Mouse (Mus musculus): ENCODE results near the gene Zfp839. TPM values are rescaled to one million over a fixed set of nuclear protein-coding genes. Genes with fewer than 3 reads are reported as not detected.

Gene Zfp839
- polyA plus RNA-seq (2014; fragmentation: Illumina TruSeq; extraction: RNeasy Lipid Tissue Mini Kit (QIAGEN cat#74804); ENCODE audit: low read depth, low replicate concordance), result 7.1 TPM

GRCm38 (mm10) chr12:110850010-110850928 lies at the start of gene Zfp839:
Gene Zfp839, plus strand, starts transcription at chr12:110850253.

GRCm38 (mm10) chr12:110840348-110841198 lies 9.5 kb upstream of the Zfp839 start, which contains the start of gene Mok:
Gene Mok, minus strand, starts transcription at chr12:110840939.

GRCm38 (mm10) chr12:110889036-110890020 lies 39.3 kb downstream of the Zfp839 start, which contains the start of the genes Cinp and Tecpr2:
Gene Cinp, minus strand, starts transcription at chr12:110889145.
Gene Tecpr2, plus strand, starts transcription at chr12:110889264.

Other genes with a start within 250 kb of the Zfp839 start
- gene Dync1h1, start 248.8 kb upstream of the Zfp839 start, polyA plus RNA-seq (2014; fragmentation: Illumina TruSeq; extraction: RNeasy Lipid Tissue Mini Kit (QIAGEN cat#74804); ENCODE audit: low read depth, low replicate concordance), result 12.2 TPM
- not detected for gene 1700001K19Rik, start 167.6 kb upstream of the Zfp839 start, polyA plus RNA-seq (2014; fragmentation: Illumina TruSeq; extraction: RNeasy Lipid Tissue Mini Kit (QIAGEN cat#74804); ENCODE audit: low read depth, low replicate concordance)
- 850 TPM for gene Hsp90aa1, start 147.5 kb upstream of the Zfp839 start, polyA plus RNA-seq (2014; fragmentation: Illumina TruSeq; extraction: RNeasy Lipid Tissue Mini Kit (QIAGEN cat#74804); ENCODE audit: low read depth, low replicate concordance)
- 44.8 TPM for gene Wdr20, start 112.3 kb upstream of the Zfp839 start, polyA plus RNA-seq (2014; fragmentation: Illumina TruSeq; extraction: RNeasy Lipid Tissue Mini Kit (QIAGEN cat#74804); ENCODE audit: low read depth, low replicate concordance)
- not detected for gene Mok, start 9.3 kb upstream of the Zfp839 start, polyA plus RNA-seq (2014; fragmentation: Illumina TruSeq; extraction: RNeasy Lipid Tissue Mini Kit (QIAGEN cat#74804); ENCODE audit: low read depth, low replicate concordance)
- gene Cinp, start 38.9 kb downstream of the Zfp839 start, polyA plus RNA-seq (2014; fragmentation: Illumina TruSeq; extraction: RNeasy Lipid Tissue Mini Kit (QIAGEN cat#74804); ENCODE audit: low read depth, low replicate concordance), result 28.0 TPM
- gene Tecpr2, start 39.0 kb downstream of the Zfp839 start, polyA plus RNA-seq (2014; fragmentation: Illumina TruSeq; extraction: RNeasy Lipid Tissue Mini Kit (QIAGEN cat#74804); ENCODE audit: low read depth, low replicate concordance), result 3.6 TPM
- 0.22 TPM for gene Ankrd9, start 128.8 kb downstream of the Zfp839 start, polyA plus RNA-seq (2014; fragmentation: Illumina TruSeq; extraction: RNeasy Lipid Tissue Mini Kit (QIAGEN cat#74804); ENCODE audit: low read depth, low replicate concordance)
- gene Rcor1, start 189.1 kb downstream of the Zfp839 start, polyA plus RNA-seq (2014; fragmentation: Illumina TruSeq; extraction: RNeasy Lipid Tissue Mini Kit (QIAGEN cat#74804); ENCODE audit: low read depth, low replicate concordance), result 58.6 TPM

Data from sigmoid colon, adult 10 weeks (tissue).